Mouse (Mus musculus) c-Kit-positive CD71-positive TER-119-negative erythroid progenitor cells, embryonic 14.5 days (primary cell): ENCODE measurements around the gene Ugt1a1.

Experiments
- DNase-seq: peaks from one replicate; pipeline ENCODE4 v3.0.0-alpha.2; 2013; ENCODE audit warnings: low read depth

The Ugt1a1 gene

GRCm38 (mm10) chr1:88235046-88235893 lies 23.5 kb downstream of the Ugt1a1 start:
- no peak for DNase-seq

GRCm38 (mm10) chr1:88235894-88236415 lies 24.2 kb downstream of the Ugt1a1 start:
- no peak for DNase-seq

GRCm38 (mm10) chr1:88237311-88237710 lies 25.6 kb downstream of the Ugt1a1 start:
- DNase-seq = no peak

- no peak for DNase-seq
These were observed 27.0 kb downstream of the Ugt1a1 start for GRCm38 (mm10) chr1:88238771-88239170.

GRCm38 (mm10) chr1:88240072-88240471 lies 28.3 kb downstream of the Ugt1a1 start:
- DNase-seq = no peak

- no peak for DNase-seq
These were observed 28.8 kb downstream of the Ugt1a1 start for GRCm38 (mm10) chr1:88240579-88240978.

GRCm38 (mm10) chr1:88243861-88244260 lies 32.1 kb downstream of the Ugt1a1 start:
- no peak for DNase-seq

GRCm38 (mm10) chr1:88245881-88246280 lies 34.1 kb downstream of the Ugt1a1 start:
- DNase-seq = no peak

GRCm38 (mm10) chr1:88246386-88246785 lies 34.6 kb downstream of the Ugt1a1 start:
- DNase-seq = no peak

GRCm38 (mm10) chr1:88247660-88248059 lies 35.9 kb downstream of the Ugt1a1 start:
- no peak for DNase-seq

- DNase-seq = no peak
These were observed 36.9 kb downstream of the Ugt1a1 start for GRCm38 (mm10) chr1:88248658-88249057.

GRCm38 (mm10) chr1:88249596-88249995 lies 37.8 kb downstream of the Ugt1a1 start:
- no peak for DNase-seq

- DNase-seq = no peak
These were observed 38.3 kb downstream of the Ugt1a1 start for GRCm38 (mm10) chr1:88250023-88250422.

GRCm38 (mm10) chr1:88253106-88253505 lies 41.3 kb downstream of the Ugt1a1 start:
- no peak for DNase-seq

GRCm38 (mm10) chr1:88253540-88253939 lies 41.8 kb downstream of the Ugt1a1 start:
- no peak for DNase-seq

GRCm38 (mm10) chr1:88254793-88255465 lies 43.2 kb downstream of the Ugt1a1 start:
- no peak for DNase-seq

- no peak for DNase-seq
These were observed 43.7 kb downstream of the Ugt1a1 start for GRCm38 (mm10) chr1:88255466-88255857.

- DNase-seq = no peak
These were observed 44.4 kb downstream of the Ugt1a1 start for GRCm38 (mm10) chr1:88255989-88256754.

GRCm38 (mm10) chr1:88256886-88257663 lies 45.3 kb downstream of the Ugt1a1 start:
- DNase-seq = no peak

GRCm38 (mm10) chr1:88257681-88258080 lies 45.9 kb downstream of the Ugt1a1 start:
- no peak for DNase-seq

GRCm38 (mm10) chr1:88258361-88258760 lies 46.6 kb downstream of the Ugt1a1 start:
- DNase-seq = no peak
